Mouse (Mus musculus) cerebellum, adult 2 months (tissue): ENCODE results near the gene Srpr. TPM values are rescaled to one million over a fixed set of nuclear protein-coding genes. Genes with fewer than 3 reads are reported as not detected.

ENCODE experiments used
- DNase-seq, 2 experiments: peaks; one replicate each; pipeline ENCODE4 v3.0.0; 2021
- H3K27ac ChIP-seq: fragments of 200-500 bp; 2 replicates; pipeline ENCODE4 v1.5.1; 2012; ENCODE audit warnings: low read length, control low read depth, inconsistent platforms; ENCODE audit not compliant: insufficient read depth
- H3K27me3 ChIP-seq: fragments of 200-500 bp; 2 replicates; pipeline ENCODE4 v1.6.1; 2012; ENCODE audit warnings: inconsistent platforms, mild to moderate bottlenecking, low read length, moderate library complexity; ENCODE audit not compliant: control insufficient read depth, insufficient read depth
- H3K4me1 ChIP-seq: fragments of 200-500 bp; 2 replicates; pipeline ENCODE4 v1.6.1; 2011; ENCODE audit warnings: low read length; ENCODE audit not compliant: control insufficient read depth, insufficient read depth
- H3K4me3 ChIP-seq: fragments of 200-500 bp; replicated peaks from 2 replicates; pipeline ENCODE3; 2011; ENCODE audit warnings: mild to moderate bottlenecking, low read depth, low read length, control low read depth; ENCODE audit not compliant: insufficient read depth
- CTCF ChIP-seq: fragments of 200-500 bp; IDR thresholded peaks from 2 replicates; pipeline ENCODE4 v1.5.1; 2011; ENCODE audit warnings: low read depth, mild to moderate bottlenecking, control low read depth, low read length, moderate library complexity, borderline replicate concordance; ENCODE audit not compliant: insufficient read depth
- POLR2A ChIP-seq: fragments of 200-500 bp; IDR thresholded peaks from 2 replicates; pipeline ENCODE4 v1.6.1; 2011; ENCODE audit warnings: low read length, control low read depth, borderline replicate concordance; ENCODE audit not compliant: insufficient read depth
- WGBS: fragments of 180-500 bp; shearing (Covaris S2); methylation state at CpG from one replicate; pipeline ENCODE4 v1.1.7; 2018; 5-methylcytosine and 5-hydroxymethylcytosine counted together
- polyA plus RNA-seq: library from polyadenylated mRNA; depleted of rRNA; stranded (reverse); fragments of >200 nt; gene quantifications from 2 replicates; pipeline ENCODE4 v1.2.3, GENCODE M21; 2012

The Srpr gene
- polyA plus RNA-seq, 1 experiment = 63.8 TPM

GRCm38 (mm10) chr9:35211573-35212511 lies 11.9 kb downstream of the Srpr start:
- peak overlapping the region; percentile 75 for H3K4me3 ChIP-seq
- no peaks in the 10 kb centered on the region; the same call in 1 of the 2 replicates for H3K4me1 ChIP-seq
- H3K27ac ChIP-seq = peak overlapping the region; percentile 66
- TF ChIP-seq POLR2A (no peak), CTCF (no peak)
- peak in 1 of 2 experiments; percentile 31 for DNase-seq
- H3K27me3 ChIP-seq = no peaks in the 10 kb centered on the region
- WGBS = 21% methylated on average over 26 of the region's 26 CpGs

GRCm38 (mm10) chr9:35217963-35218362 lies 18.0 kb downstream of the Srpr start:
- no peak overlapping the region for H3K4me3 ChIP-seq
- TF ChIP-seq POLR2A (no peak), CTCF (no peak)
- no peak overlapping the region for H3K27ac ChIP-seq
- DNase-seq = no peak
- H3K27me3 ChIP-seq = no peaks in the 10 kb centered on the region
- H3K4me1 ChIP-seq = no peaks in the 10 kb centered on the region
- 18% methylated on average over 1 of the region's 1 CpGs for WGBS

GRCm38 (mm10) chr9:35223466-35223865 lies 23.5 kb downstream of the Srpr start:
- DNase-seq = no peak
- no peak for TF ChIP-seq POLR2A
- no peak for TF ChIP-seq CTCF
- 97% methylated on average over 3 of the region's 3 CpGs for WGBS
- Histone ChIP-seq H3K27ac (no peak overlapping the region), H3K27me3 (no peaks in the 10 kb centered on the region), H3K4me3 (no peak overlapping the region), H3K4me1 (no peaks in the 10 kb centered on the region)

GRCm38 (mm10) chr9:35228671-35229070 lies 28.7 kb downstream of the Srpr start:
- no peak overlapping the region for H3K27ac ChIP-seq
- DNase-seq = no peak
- TF ChIP-seq CTCF = no peak
- no peak for TF ChIP-seq POLR2A
- H3K4me3 ChIP-seq = no peak overlapping the region
- WGBS = 93% methylated on average over 3 of the region's 3 CpGs
- H3K27me3 ChIP-seq = no peaks in the 10 kb centered on the region
- H3K4me1 ChIP-seq = no peaks in the 10 kb centered on the region

GRCm38 (mm10) chr9:35235996-35236395 lies 36.0 kb downstream of the Srpr start:
- Histone ChIP-seq H3K27ac (no peak overlapping the region), H3K27me3 (no peaks in the 10 kb centered on the region), H3K4me1 (peaks cover 3% of the 10 kb centered on the region), H3K4me3 (no peak overlapping the region)
- no peak for TF ChIP-seq POLR2A
- no peak for TF ChIP-seq CTCF
- 27% methylated on average over 3 of the region's 3 CpGs for WGBS
- DNase-seq = no peak

- Histone ChIP-seq H3K27me3 (no peaks in the 10 kb centered on the region), H3K4me3 (no peak overlapping the region), H3K27ac (no peak overlapping the region), H3K4me1 (peaks cover 3% of the 10 kb centered on the region)
- WGBS = 98% methylated on average over 1 of the region's 1 CpGs
- no peak for TF ChIP-seq POLR2A
- TF ChIP-seq CTCF = no peak
- DNase-seq = no peak
Measured at GRCm38 (mm10) chr9:35238371-35238770, 38.4 kb downstream of the Srpr start.

GRCm38 (mm10) chr9:35238915-35239571 lies 39.1 kb downstream of the Srpr start:
- Histone ChIP-seq H3K27me3 (no peaks in the 10 kb centered on the region), H3K4me1 (peaks cover 3% of the 10 kb centered on the region), H3K4me3 (no peak overlapping the region), H3K27ac (no peak overlapping the region)
- DNase-seq = no peak
- no peak for TF ChIP-seq CTCF
- TF ChIP-seq POLR2A = no peak
- 70% methylated on average over 6 of the region's 6 CpGs for WGBS

GRCm38 (mm10) chr9:35239734-35240133 lies 39.8 kb downstream of the Srpr start:
- H3K4me3 ChIP-seq = no peak overlapping the region
- H3K27me3 ChIP-seq = no peaks in the 10 kb centered on the region
- WGBS = 24% methylated on average over 1 of the region's 1 CpGs
- H3K27ac ChIP-seq = no peak overlapping the region
- no peak for DNase-seq
- no peak for TF ChIP-seq CTCF
- H3K4me1 ChIP-seq = peaks cover 3% of the 10 kb centered on the region
